Mouse (Mus musculus) adrenal gland, postnatal 0 days (tissue): Measurements from ENCODE around the gene Fgg. TPM values are rescaled to one million over a fixed set of nuclear protein-coding genes. Genes with fewer than 3 reads are reported as not detected.

Experiments
- polyA plus RNA-seq: library from polyadenylated mRNA; unstranded; fragments of >200 nt; fragmentation: Nextera tagmentation; extraction: Ambion mirVana; gene quantifications from 2 replicates; pipeline ENCODE4 v1.2.1, GENCODE M21; 2015

Gene Fgg
- 138 and 176 TPM in 2 replicates for polyA plus RNA-seq

DNA sequence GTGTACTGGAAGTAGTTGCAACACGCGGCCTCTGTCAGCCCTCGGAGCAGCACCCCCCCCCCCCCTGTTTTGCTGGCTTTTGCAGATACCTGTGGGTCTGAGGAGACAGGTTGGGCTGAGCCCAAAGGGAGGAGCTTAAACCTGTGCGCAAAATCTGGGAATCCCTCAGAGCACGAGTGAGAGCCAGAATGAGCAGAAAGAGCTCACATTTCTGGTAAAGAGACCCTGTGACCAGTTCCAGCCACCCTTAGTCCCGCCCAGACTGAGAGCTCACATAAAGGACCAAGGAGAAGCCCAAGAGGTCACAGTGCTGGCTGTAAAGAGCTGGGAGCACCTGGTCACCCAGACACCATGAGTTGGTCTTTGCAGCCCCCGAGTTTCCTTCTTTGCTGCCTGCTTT lies at the start of gene Fgg:
Gene Fgg (plus strand): TSS at position 168 of the 400 bp plus-strand sequence.

DNA sequence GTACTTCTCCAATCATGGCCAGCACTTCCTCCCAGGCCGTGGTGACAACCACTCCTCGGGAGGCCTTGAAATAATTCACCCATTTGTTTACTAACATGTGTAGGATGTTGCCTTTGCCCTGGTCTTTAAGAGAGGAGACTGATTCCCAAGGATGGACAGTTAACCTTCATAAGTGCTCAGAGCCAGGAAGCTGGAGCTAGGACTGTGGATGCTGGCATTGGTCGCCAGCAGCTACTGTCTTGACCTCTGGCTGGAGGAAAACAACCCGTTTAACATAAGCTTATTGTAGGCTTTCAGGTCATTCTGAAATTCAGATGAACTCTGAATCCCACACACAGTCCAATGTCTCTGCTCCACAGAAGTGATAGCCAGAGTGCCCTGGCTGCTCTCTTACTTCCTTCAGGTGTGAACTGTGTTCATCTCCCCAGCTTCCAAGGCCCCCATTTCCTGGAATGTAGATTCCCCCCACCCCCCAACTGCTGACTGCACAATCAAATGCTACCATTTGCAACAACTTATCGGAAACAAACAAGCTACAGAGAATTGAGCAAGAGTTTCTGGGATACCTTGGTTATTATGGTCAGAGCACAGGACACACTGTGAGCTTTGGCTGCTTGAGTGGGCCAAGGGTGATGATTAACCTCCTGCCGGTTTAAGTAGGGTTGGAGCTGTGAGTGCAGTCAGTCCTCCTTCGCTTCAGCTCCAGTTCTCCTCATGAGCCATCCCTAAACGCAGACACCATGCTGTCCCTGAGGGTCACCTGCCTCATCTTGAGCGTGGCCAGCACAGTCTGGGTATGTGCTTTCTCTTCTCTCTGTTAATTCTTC lies 18.2 kb downstream of the Fgg start, which contains the start of gene Fga:
Gene Fga (plus strand): TSS at position 602 of the 827 bp plus-strand sequence.

DNA sequence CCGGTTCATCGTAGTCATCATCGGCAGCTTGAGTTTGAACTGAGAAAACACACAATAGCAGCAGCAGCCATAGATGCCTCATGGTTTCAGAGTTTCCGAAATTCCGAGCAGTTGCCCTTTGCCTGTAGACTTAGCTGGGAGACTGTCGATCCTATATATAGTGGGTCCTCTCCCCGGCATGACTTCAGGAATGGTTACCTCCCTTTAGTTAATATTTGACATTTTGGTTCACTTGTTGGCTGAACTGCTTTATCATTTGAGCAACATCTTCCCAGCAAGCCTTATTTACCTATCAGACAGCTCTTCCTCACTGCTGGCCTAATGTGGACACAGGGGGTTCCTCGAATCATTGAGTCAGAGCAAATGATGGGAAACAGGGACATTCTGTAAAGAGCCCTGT lies 42.2 kb downstream of the Fgg start, which contains the start of gene Fgb:
Gene Fgb (minus strand): TSS at position 184 of the 400 bp plus-strand sequence.

DNA sequence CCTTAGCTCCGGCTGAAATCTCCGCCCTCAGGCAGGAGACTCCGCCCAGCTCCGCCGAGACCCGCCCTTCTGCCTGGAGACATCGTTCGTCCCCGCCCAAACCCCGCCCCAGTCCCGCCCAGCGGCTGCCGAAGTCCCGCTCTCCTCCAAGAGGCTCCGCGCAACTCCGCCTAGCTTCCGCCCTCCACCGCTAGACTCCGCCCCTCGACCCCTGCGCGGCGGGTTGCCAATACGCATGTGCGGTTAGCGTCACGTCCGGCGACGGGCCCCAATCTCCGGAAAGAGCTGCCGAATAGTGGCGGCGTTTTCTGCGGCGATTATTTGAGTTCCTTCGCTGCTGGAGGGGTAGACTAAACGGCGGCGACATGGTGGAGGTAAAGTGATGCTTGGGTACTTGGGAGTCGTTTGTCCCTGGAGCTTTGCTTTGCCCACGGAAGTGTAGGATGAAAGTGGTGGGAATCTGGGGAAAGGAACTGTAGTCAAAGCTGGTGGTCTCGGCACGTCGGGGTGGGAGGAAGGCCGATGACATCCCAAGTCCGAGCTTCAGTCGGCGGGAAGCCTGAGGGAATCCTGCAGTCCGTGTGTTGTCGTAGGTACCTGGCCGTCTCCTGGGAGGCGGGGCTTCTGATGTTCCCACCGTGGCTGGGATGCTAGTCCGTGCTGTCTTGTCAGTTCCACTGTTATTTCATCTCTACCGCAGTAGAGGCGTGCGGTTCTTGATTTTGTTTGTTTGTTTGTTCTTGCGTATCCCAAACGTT lies 47.9 kb downstream of the Fgg start, which contains the start of gene Plrg1:
Gene Plrg1 (plus strand): TSS at position 242 of the 758 bp plus-strand sequence.

Other genes starting within 250 kb of the Fgg start
- gene Rbm46, start 131.2 kb upstream of the Fgg start, polyA plus RNA-seq = 1.3 and 1.7 TPM in 2 replicates
- gene Lrat, start 103.8 kb upstream of the Fgg start, polyA plus RNA-seq = 0.11 and 0.28 TPM in 2 replicates
- gene Fga, start 18.4 kb downstream of the Fgg start, polyA plus RNA-seq = 110 and 138 TPM in 2 replicates
- 69.6 and 94.8 TPM in 2 replicates for gene Fgb, start 42.1 kb downstream of the Fgg start, polyA plus RNA-seq
- gene Plrg1, start 47.8 kb downstream of the Fgg start, polyA plus RNA-seq = 58.3 and 70.6 TPM in 2 replicates
- gene Dchs2, start 120.2 kb downstream of the Fgg start, polyA plus RNA-seq = 0.11 and 0.22 TPM in 2 replicates